Mouse (Mus musculus) lung, adult 10 weeks (tissue): ENCODE measurements around the gene Mtmr1. TPM values are rescaled to one million over a fixed set of nuclear protein-coding genes. Genes with fewer than 3 reads are reported as not detected.

Experiments
- polyA plus RNA-seq: library from polyadenylated mRNA; stranded (reverse); fragments of 350-450 nt; fragmentation: Illumina TruSeq; extraction: RNeasy Lipid Tissue Mini Kit (QIAGEN cat#74804); gene quantifications from one replicate; pipeline ENCODE4 v1.2.3, GENCODE M21; 2014; ENCODE audit warnings: low read depth, low replicate concordance; ENCODE audit not compliant: insufficient read depth

Gene Mtmr1
- polyA plus RNA-seq, result 8.0 TPM

GRCm38 (mm10) chrX:71364554-71364991, at the start of gene Mtmr1:
Gene Mtmr1 (plus strand): TSS chrX:71364760.

Other genes starting within 250 kb of the Mtmr1 start
- 5.0 TPM for gene Mtm1, start 154.0 kb upstream of the Mtmr1 start, polyA plus RNA-seq
- 23.6 TPM for gene Cd99l2, start 128.1 kb downstream of the Mtmr1 start, polyA plus RNA-seq
- 13.9 TPM for gene Hmgb3, start 191.2 kb downstream of the Mtmr1 start, polyA plus RNA-seq